Mouse (Mus musculus) lung, adult 2 months (tissue): ENCODE data around the gene Fscn3.
A peak's percentile ranks its signal among the peaks of the same experiment; 100 is the strongest.

Source experiments
- CTCF ChIP-seq: fragments of 200-500 bp; IDR thresholded peaks from 2 replicates; pipeline ENCODE4 v1.5.1; 2011; ENCODE audit warnings: mild to moderate bottlenecking, low read length, control low read depth; ENCODE audit not compliant: insufficient read depth
- POLR2A ChIP-seq: fragments of 200-500 bp; IDR thresholded peaks from 2 replicates; pipeline ENCODE4 v1.6.1; 2011; ENCODE audit warnings: low read depth, mild to moderate bottlenecking, control low read depth, low read length, borderline replicate concordance; ENCODE audit errors: extremely low read depth

GRCm38 (mm10) chr6:28460534-28460933 lies 32.9 kb downstream of the Fscn3 start:
- TF ChIP-seq POLR2A (no peak), CTCF (peak; percentile 65)
